Mouse (Mus musculus): ENCODE measurements around the gene Il9.

Il9 gene

GRCm38 (mm10) chr13:56471951-56472350 lies 10.1 kb downstream of the Il9 start:
- DNase-seq (ENCODE audit: low read depth, low spot score), result no peak

- DNase-seq (ENCODE audit: low read depth, low spot score), result no peak
Measured at GRCm38 (mm10) chr13:56471211-56471610, 10.8 kb downstream of the Il9 start.

- no peak for DNase-seq (ENCODE audit: low read depth, low spot score)
Measured at GRCm38 (mm10) chr13:56468536-56468935, 13.5 kb downstream of the Il9 start.

- DNase-seq (ENCODE audit: low read depth, low spot score), result no peak
Measured at GRCm38 (mm10) chr13:56467786-56468185, 14.3 kb downstream of the Il9 start.

- DNase-seq (ENCODE audit: low read depth, low spot score), result no peak
Measured at GRCm38 (mm10) chr13:56463750-56464149, 18.3 kb downstream of the Il9 start.

- DNase-seq (ENCODE audit: low read depth, low spot score), result no peak
Measured at GRCm38 (mm10) chr13:56463261-56463660, 18.8 kb downstream of the Il9 start.

GRCm38 (mm10) chr13:56462791-56463190 lies 19.3 kb downstream of the Il9 start:
- DNase-seq (ENCODE audit: low read depth, low spot score), result no peak

GRCm38 (mm10) chr13:56461460-56461859 lies 20.6 kb downstream of the Il9 start:
- DNase-seq (ENCODE audit: low read depth, low spot score), result no peak

GRCm38 (mm10) chr13:56458001-56458400 lies 24.0 kb downstream of the Il9 start:
- DNase-seq (ENCODE audit: low read depth, low spot score), result no peak

GRCm38 (mm10) chr13:56450035-56450434 lies 32.0 kb downstream of the Il9 start:
- no peak for DNase-seq (ENCODE audit: low read depth, low spot score)

GRCm38 (mm10) chr13:56449239-56450030 lies 32.6 kb downstream of the Il9 start:
- no peak for DNase-seq (ENCODE audit: low read depth, low spot score)

GRCm38 (mm10) chr13:56444996-56445395 lies 37.0 kb downstream of the Il9 start:
- DNase-seq (ENCODE audit: low read depth, low spot score), result no peak

- no peak for DNase-seq (ENCODE audit: low read depth, low spot score)
Measured at GRCm38 (mm10) chr13:56444112-56444511, 37.9 kb downstream of the Il9 start.

GRCm38 (mm10) chr13:56443411-56443810 lies 38.6 kb downstream of the Il9 start:
- DNase-seq (ENCODE audit: low read depth, low spot score), result no peak

- DNase-seq (ENCODE audit: low read depth, low spot score), result no peak
Measured at GRCm38 (mm10) chr13:56438211-56439075, 43.6 kb downstream of the Il9 start, which contains the start of gene Slc25a48. Slc25a48 (plus strand) TSS chr13:56438355.

- no peak for DNase-seq (ENCODE audit: low read depth, low spot score)
Measured at GRCm38 (mm10) chr13:56435615-56436287, 46.3 kb downstream of the Il9 start.

GRCm38 (mm10) chr13:56434311-56434751 lies 47.7 kb downstream of the Il9 start:
- no peak for DNase-seq (ENCODE audit: low read depth, low spot score)

- no peak for DNase-seq (ENCODE audit: low read depth, low spot score)
Measured at GRCm38 (mm10) chr13:56433466-56433865, 48.6 kb downstream of the Il9 start.

GRCm38 (mm10) chr13:56432496-56432895 lies 49.5 kb downstream of the Il9 start:
- DNase-seq (ENCODE audit: low read depth, low spot score), result no peak

Data from c-Kit-negative CD71-positive TER-119-positive erythroid progenitor cells, embryonic 14.5 days (primary cell).